Mouse (Mus musculus) intestine, postnatal 0 days (tissue): ENCODE measurements around the gene Cdyl2. TPM values are rescaled to one million over a fixed set of nuclear protein-coding genes. Genes with fewer than 3 reads are reported as not detected.

Source experiments
- ATAC-seq: fragments of 200-750 bp; cut with Nextera tagmentation; 2 replicates; pipeline ENCODE4 v1.8.0; 2017; ENCODE audit warnings: mild to moderate bottlenecking, moderate TSS enrichment, moderate library complexity
- H3K27ac ChIP-seq: fragments of 300-500 bp; sonication (generic); 2 replicates; pipeline ENCODE4 v1.5.1; 2014; ENCODE audit warnings: mild to moderate bottlenecking, low read depth, low read length, moderate library complexity
- H3K27me3 ChIP-seq: fragments of 300-500 bp; sonication (generic); replicated peaks from 2 replicates; pipeline ENCODE4 v1.6.1; 2014; ENCODE audit warnings: low read length, mixed read lengths; ENCODE audit not compliant: control insufficient read depth, insufficient read depth
- H3K36me3 ChIP-seq: fragments of 300-500 bp; sonication (generic); 2 replicates; pipeline ENCODE4 v1.6.1; 2014; ENCODE audit warnings: mild to moderate bottlenecking, moderate library complexity; ENCODE audit not compliant: control insufficient read depth, insufficient read depth
- H3K4me1 ChIP-seq: fragments of 300-500 bp; sonication (generic); replicated peaks from 2 replicates; pipeline ENCODE4 v1.6.1; 2014; ENCODE audit warnings: antibody characterized with exemption, low read length, mixed read lengths; ENCODE audit not compliant: control insufficient read depth, insufficient read depth
- H3K4me2 ChIP-seq: fragments of 300-500 bp; sonication (generic); replicated peaks from 2 replicates; pipeline ENCODE4 v1.6.1; 2014; ENCODE audit warnings: low read depth, mild to moderate bottlenecking, moderate library complexity
- H3K4me3 ChIP-seq: fragments of 300-500 bp; sonication (generic); 2 replicates; pipeline ENCODE4 v1.5.1; 2014; ENCODE audit warnings: low read depth, low read length
- H3K9ac ChIP-seq: fragments of 300-500 bp; sonication (generic); 2 replicates; pipeline ENCODE4 v1.6.1; 2014; ENCODE audit warnings: mild to moderate bottlenecking, low read depth, low read length
- H3K9me3 ChIP-seq: fragments of 300-500 bp; sonication (generic); 2 replicates; pipeline ENCODE4 v1.6.1; 2016; ENCODE audit warnings: mixed run types; ENCODE audit not compliant: control insufficient read depth
- CTCF ChIP-seq: sonication (generic); IDR thresholded peaks from 2 replicates; pipeline ENCODE4 v1.5.1; 2016; ENCODE audit warnings: low read depth, mild to moderate bottlenecking, control low read depth, antibody characterized with exemption, moderate library complexity
- WGBS: fragments of 180-500 bp; shearing (Covaris S2); extraction: QIAGEN DNeasy Blood & Tissue Kit; methylation state at CpG from one replicate; pipeline ENCODE4 v1.1.7; 2014; 5-methylcytosine and 5-hydroxymethylcytosine counted together
- polyA plus RNA-seq: library from polyadenylated mRNA; unstranded; fragments of >200 nt; fragmentation: Nextera tagmentation; extraction: Ambion mirVana; gene quantifications from 2 replicates; pipeline ENCODE4 v1.2.1, GENCODE M21; 2015

Gene Cdyl2
- polyA plus RNA-seq, 1 experiment from 2014 or later = 2.8 TPM

DNA sequence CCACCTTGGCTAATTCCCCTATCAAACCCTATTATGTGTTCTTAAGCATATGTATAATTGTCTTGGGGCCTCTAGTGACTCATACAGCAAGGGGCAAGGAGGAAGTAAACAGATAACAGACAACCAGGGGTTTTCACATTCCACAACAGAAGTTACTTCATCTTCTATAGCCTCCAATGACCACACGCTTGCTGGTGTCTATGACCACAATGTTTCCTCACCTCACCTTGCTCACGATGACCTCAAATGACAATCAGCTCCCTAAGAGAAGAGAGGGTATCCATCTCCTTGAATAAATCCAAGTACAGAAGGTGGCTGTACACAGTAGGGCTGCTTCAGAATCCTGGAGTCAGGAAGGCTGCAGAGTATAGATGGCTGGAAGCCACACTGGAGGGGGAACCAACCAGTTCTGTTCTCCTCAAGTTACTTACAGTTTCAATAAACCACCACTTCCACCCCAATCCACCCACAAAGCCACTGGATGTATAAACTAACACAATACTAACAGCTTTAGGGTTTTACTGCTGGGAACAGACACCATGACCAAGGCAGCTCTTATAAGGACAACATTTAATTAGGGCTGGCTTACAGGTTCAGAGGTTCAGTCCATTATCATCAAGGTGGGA lies 104.8 kb downstream of the Cdyl2 start:
- no peak overlapping the region for H3K4me2 ChIP-seq
- no peaks in the 10 kb centered on the region for H3K27me3 ChIP-seq
- no peak for ATAC-seq
- H3K9me3 ChIP-seq = no peaks in the 10 kb centered on the region
- H3K4me1 ChIP-seq = no peaks in the 10 kb centered on the region
- no peaks in the 10 kb centered on the region for H3K36me3 ChIP-seq
- H3K4me3 ChIP-seq = no peak overlapping the region
- H3K27ac ChIP-seq = no peak overlapping the region
- no peak for TF ChIP-seq CTCF
- H3K9ac ChIP-seq = no peak overlapping the region
- 88% methylated on average over 2 of the region's 2 CpGs for WGBS

- Histone ChIP-seq H3K27ac (no peak overlapping the region), H3K4me2 (no peak overlapping the region), H3K4me3 (no peak overlapping the region), H3K9me3 (no peaks in the 10 kb centered on the region), H3K36me3 (no peaks in the 10 kb centered on the region), H3K27me3 (no peaks in the 10 kb centered on the region), H3K9ac (no peak overlapping the region), H3K4me1 (no peaks in the 10 kb centered on the region)
- 97% methylated on average over 11 of the region's 11 CpGs for WGBS
- ATAC-seq = no peak
- TF ChIP-seq CTCF = no peak
These were observed 109.2 kb downstream of the Cdyl2 start for GRCm38 (mm10) chr8:116623591-116623990.

- 78% methylated on average over 9 of the region's 9 CpGs for WGBS
- Histone ChIP-seq H3K4me2 (no peak overlapping the region), H3K9me3 (no peaks in the 10 kb centered on the region), H3K27me3 (no peaks in the 10 kb centered on the region), H3K27ac (no peak overlapping the region), H3K4me1 (no peaks in the 10 kb centered on the region), H3K9ac (no peak overlapping the region), H3K4me3 (no peak overlapping the region), H3K36me3 (no peaks in the 10 kb centered on the region)
- ATAC-seq = no peak
- no peak for TF ChIP-seq CTCF
These were observed 110.5 kb downstream of the Cdyl2 start for GRCm38 (mm10) chr8:116622326-116622725.

GRCm38 (mm10) chr8:116621158-116621961 lies 111.4 kb downstream of the Cdyl2 start:
- TF ChIP-seq CTCF = no peak

DNA sequence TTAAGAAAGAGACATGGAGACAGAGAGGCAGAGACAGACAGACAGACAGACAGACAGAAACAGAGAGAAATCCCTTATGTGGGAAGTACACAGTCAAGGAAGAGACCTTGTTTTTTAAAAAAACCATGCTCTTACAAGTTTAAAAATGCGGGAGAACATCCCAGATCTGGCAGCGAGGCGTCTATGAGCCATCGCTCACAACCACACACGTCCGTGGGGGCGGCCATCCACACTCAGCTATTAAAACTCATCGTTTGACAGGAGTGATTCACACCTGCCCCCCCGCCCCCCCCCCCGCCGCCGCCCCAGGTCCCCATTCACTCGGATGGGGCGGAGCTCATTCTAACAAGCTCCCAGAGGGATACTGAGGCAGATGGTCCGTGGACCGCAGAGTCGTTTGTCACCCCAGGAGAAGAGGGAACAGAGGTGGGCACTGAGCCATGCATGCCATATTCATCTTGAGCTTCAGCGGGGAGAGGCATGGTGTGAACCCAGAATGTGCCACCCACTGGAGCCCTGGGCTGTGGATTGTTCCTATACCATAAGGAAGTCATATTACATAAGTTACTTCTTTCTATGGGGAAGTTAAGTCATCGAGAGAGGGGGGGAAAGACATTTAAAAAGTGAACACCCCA lies 113.0 kb downstream of the Cdyl2 start:
- no peaks in the 10 kb centered on the region for H3K4me1 ChIP-seq
- 81% methylated on average over 19 of the region's 19 CpGs for WGBS
- TF ChIP-seq CTCF = no peak
- no peak overlapping the region for H3K4me3 ChIP-seq
- no peaks in the 10 kb centered on the region for H3K36me3 ChIP-seq
- no peaks in the 10 kb centered on the region for H3K27me3 ChIP-seq
- no peak overlapping the region for H3K4me2 ChIP-seq
- H3K27ac ChIP-seq = no peak overlapping the region
- no peaks in the 10 kb centered on the region for H3K9me3 ChIP-seq
- no peak overlapping the region for H3K9ac ChIP-seq
- no peak for ATAC-seq

More at GRCm38 (mm10) chr8:116621158-116621961, 111.4 kb downstream of the Cdyl2 start:
- Histone ChIP-seq H3K36me3 (no peaks in the 10 kb centered on the region), H3K27me3 (no peaks in the 10 kb centered on the region), H3K9me3 (no peaks in the 10 kb centered on the region), H3K9ac (no peak overlapping the region), H3K4me3 (no peak overlapping the region), H3K4me1 (no peaks in the 10 kb centered on the region), H3K27ac (no peak overlapping the region), H3K4me2 (no peak overlapping the region)
- ATAC-seq = no peak
- 51% methylated on average over 21 of the region's 21 CpGs for WGBS

DNA sequence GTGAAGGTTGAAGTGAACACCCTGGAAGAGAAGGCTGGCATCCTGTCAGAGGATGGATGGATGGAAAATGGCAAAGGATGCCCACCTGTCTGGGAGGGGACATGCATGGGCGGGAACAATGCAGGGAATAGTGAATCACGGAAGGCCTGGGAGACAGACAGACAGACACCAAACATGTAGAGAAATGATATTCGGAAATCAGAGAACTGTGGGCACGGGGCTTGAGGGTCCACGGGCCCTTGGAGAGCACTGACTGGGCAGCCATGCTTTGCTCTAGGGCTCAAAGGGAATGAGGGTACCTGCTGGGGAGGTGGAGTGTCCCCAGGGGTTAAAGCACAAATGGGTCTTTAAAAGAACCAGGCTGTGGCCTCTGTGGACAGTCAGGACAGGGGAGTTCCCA lies 113.6 kb downstream of the Cdyl2 start:
- TF ChIP-seq CTCF = no peak
- Histone ChIP-seq H3K4me1 (no peaks in the 10 kb centered on the region), H3K27me3 (no peaks in the 10 kb centered on the region), H3K9me3 (no peaks in the 10 kb centered on the region), H3K36me3 (no peaks in the 10 kb centered on the region), H3K4me3 (no peak overlapping the region), H3K27ac (no peak overlapping the region), H3K4me2 (no peak overlapping the region), H3K9ac (no peak overlapping the region)
- WGBS = 88% methylated on average over 5 of the region's 5 CpGs
- ATAC-seq = no peak
